15 mouse cellular contexts compared by ENCODE assay signal in genomic region chr16:42911326-42911725, GRCm38 (mm10). TPM values are rescaled to one million over a fixed set of nuclear protein-coding genes. Genes with fewer than 3 reads are reported as not detected.
DNase-seq lines count a peak whose midpoint lies in the region; ATAC-seq and TF ChIP-seq lines count a peak whose summit lies in the region.
"Had no signal": no experiment of that assay in that cellular context is flagged by ENCODE, and none has a peak within 500 bp of the region (broad histone marks: within the 10 kb centered on the region; RNA-seq: fewer than 3 reads in every experiment).

No protein-coding gene starts in this region.

- intact Hi-C loops in heart, postnatal 10 days (cut with DNase I) = loop anchor here (5.0 kb wide), 6 partner anchors 256 to 891 kb away; no protein-coding TSS in a partner anchor

- H3K27me3 ChIP-seq in heart, embryonic 15.5 days = no peaks in the 10 kb centered on the region
- H3K27me3 ChIP-seq: limb, embryonic 15.5 days; lung, embryonic 15.5 days; neural tube, embryonic 12.5 days had no signal

- no peak overlapping the region for H3K9ac ChIP-seq in heart, embryonic 15.5 days
- H3K9ac ChIP-seq: limb, embryonic 15.5 days; lung, embryonic 15.5 days; neural tube, embryonic 12.5 days had no signal

- peaks cover 12% of the 10 kb centered on the region for H3K4me1 ChIP-seq in heart, embryonic 15.5 days (replicated peaks)
- H3K4me1 ChIP-seq: neural tube, embryonic 12.5 days had no signal

- no peak overlapping the region for H3K4me2 ChIP-seq in heart, embryonic 15.5 days
- H3K4me2 ChIP-seq: limb, embryonic 15.5 days; lung, embryonic 15.5 days; neural tube, embryonic 12.5 days had no signal

- WGBS in heart, embryonic 15.5 days = 93% methylated on average over 4 of the region's 4 CpGs

- ATAC-seq in heart, embryonic 15.5 days (replicated peaks; ENCODE audit: insufficient number of reproducible peaks, insufficient read depth, low FRiP score, low read depth) = no peak
- ATAC-seq: CD4-positive, CD25-positive, alpha-beta regulatory T cell, adult 4 months; forebrain, embryonic 16.5 days had no signal

- DNase-seq in heart, postnatal 10 days = no peak
- no peak for DNase-seq in layer of hippocampus, adult 2 months (ENCODE audit: low spot score in 2 of 2)
- no peak for DNase-seq in layer of hippocampus, adult 18-20 months (ENCODE audit: low spot score in 2 of 2)
- peak; percentile 33 for DNase-seq in cerebellum, adult 8-10 months
- DNase-seq in cerebellum, postnatal 36 days = peak; percentile 18 to 34
- no peak for DNase-seq in layer of hippocampus, postnatal 36 days
- DNase-seq: adrenal gland, adult 8-10 months; right cerebral cortex, postnatal 4 days; thymus, adult 18-20 months had no signal

- no peaks in the 10 kb centered on the region for H3K9me3 ChIP-seq in heart, embryonic 15.5 days (replicated peaks)
- H3K9me3 ChIP-seq: limb, embryonic 15.5 days; lung, embryonic 15.5 days; neural tube, embryonic 12.5 days had no signal

- no peaks in the 10 kb centered on the region for H3K36me3 ChIP-seq in heart, embryonic 15.5 days
- H3K36me3 ChIP-seq: limb, embryonic 15.5 days; lung, embryonic 15.5 days; neural tube, embryonic 12.5 days had no signal

- H3K27ac ChIP-seq in heart, embryonic 15.5 days = peak overlapping the region; percentile 71; the same call in 1 of the 2 replicates
- peak overlapping the region; percentile 89 for H3K27ac ChIP-seq in layer of hippocampus, adult 2 months
- H3K27ac ChIP-seq: limb, embryonic 15.5 days; lung, embryonic 15.5 days; neural tube, embryonic 12.5 days had no signal

- no peak overlapping the region for H3K4me3 ChIP-seq in heart, embryonic 15.5 days
- H3K4me3 ChIP-seq in layer of hippocampus, adult 2 months = peak overlapping the region; percentile 59
- H3K4me3 ChIP-seq: limb, embryonic 15.5 days; lung, embryonic 15.5 days; neural tube, embryonic 12.5 days had no signal

- no peak for TF ChIP-seq CTCF in layer of hippocampus, adult 2 months (conservative IDR thresholded peaks at IDR 0.05)

RNA-seq across cellular contexts. Expression of gene Zbtb20, which starts 35.6 kb away (rescaled TPM):
- polyA plus RNA-seq in heart, embryonic 15.5 days (2015; fragmentation: Nextera tagmentation; extraction: Ambion mirVana) = 42.0 and 47.6 TPM in 2 replicates
- total RNA-seq in heart, postnatal 10 days (2021) = 100 to 1,000 TPM; 149 to 160 TPM
- total RNA-seq in layer of hippocampus, adult 2 months (2021) = 100 to 1,000 TPM; 335 to 353 TPM
- 100 to 1,000 TPM; 259 to 306 TPM for total RNA-seq in layer of hippocampus, adult 18-20 months (2021)
- 100 to 1,000 TPM; 304 to 382 TPM for total RNA-seq in layer of hippocampus, postnatal 36 days (2021)

Comparison
In these comparisons a context has a peak if more than half of its experiments do, and no peak if none do; other contexts are left out.
1. DNase-seq: peak in cerebellum, adult 8-10 months (single experiment) and cerebellum, postnatal 36 days (2 of 2); none in heart, postnatal 10 days (0 of 2), layer of hippocampus, adult 2 months (0 of 2), layer of hippocampus, adult 18-20 months (0 of 2) and layer of hippocampus, postnatal 36 days (0 of 2).